Mouse (Mus musculus) brain, adult 2 months (tissue): ENCODE measurements at regions not wholly inside any gene's neighbourhood (a gene's known extent, or its start where the extent isn't known, plus 50 kb on each side); places are given as distances from the start of the nearest gene placed in this dataset.

ENCODE experiments used
- DNase-seq: peaks from one replicate; pipeline ENCODE4 v3.0.0; 2011; ENCODE audit warnings: low read depth, low spot score

DNA sequence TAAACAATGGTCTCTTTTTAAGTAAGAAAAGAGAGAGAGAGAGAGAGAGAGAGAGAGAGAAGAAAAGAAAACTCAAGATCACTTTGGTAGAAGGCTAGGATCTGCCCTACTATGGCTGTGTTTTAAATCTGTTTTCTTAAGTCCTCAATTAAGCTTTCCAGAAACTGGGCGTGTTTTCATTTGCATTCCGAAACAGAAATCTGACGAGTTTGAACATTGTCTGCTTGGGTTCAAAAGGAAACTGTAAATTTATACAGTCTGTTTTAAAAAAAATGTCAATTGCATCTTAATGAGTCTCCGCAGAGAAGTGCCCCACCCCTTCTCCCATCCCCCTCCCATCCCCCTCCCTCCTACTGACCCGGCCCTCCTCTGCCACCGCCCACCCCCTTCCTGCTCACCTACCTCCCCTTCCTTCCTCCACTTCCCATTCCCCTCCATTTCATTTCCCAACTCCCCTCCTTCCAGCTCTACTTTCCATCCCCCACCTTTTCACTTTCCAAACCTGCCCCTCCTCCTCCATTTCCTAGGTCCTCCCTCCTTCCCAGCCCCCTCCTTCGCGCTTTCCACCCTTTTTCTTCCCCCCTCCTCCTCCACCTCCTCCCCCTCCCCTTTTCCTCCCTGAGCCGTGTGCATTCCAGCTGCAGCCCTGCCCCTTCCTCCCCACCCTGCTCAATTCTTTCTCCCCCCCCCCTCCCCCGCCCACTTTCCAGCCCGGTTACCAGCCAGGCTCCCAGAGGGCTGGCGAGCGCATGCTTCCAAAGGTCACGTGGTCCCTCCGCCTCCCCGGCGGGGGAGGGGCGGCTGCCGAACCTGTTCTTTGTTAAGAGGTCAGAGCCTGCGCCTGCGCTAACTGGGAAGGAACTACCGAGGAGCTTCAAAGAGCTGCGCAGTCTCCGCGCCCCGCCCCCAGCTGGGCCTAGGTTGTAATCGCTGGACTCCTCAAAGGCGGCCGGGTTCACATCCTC, 77.7 kb upstream of the Tbl1x start:
- peak; percentile 98 for DNase-seq

DNA sequence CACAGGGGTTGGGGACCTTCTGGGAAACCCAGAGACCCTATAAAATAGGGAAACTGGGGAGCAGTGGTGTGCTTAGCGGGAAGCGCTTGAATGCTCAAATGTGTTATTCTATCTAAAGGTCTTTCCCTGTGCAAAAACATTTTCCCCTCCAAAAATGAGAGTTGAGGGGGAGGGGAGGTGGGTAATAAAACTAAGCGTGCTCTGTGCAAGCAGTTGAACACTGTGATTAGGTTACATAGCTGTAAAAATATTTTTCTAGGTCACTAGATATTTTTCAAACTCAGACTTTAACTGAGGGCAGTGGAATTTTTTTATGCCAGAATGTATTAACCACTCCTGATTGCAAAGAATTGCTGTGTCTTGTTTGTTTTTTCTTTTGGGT, 77.0 kb upstream of the Tbl1x start:
- DNase-seq, result no peak

DNA sequence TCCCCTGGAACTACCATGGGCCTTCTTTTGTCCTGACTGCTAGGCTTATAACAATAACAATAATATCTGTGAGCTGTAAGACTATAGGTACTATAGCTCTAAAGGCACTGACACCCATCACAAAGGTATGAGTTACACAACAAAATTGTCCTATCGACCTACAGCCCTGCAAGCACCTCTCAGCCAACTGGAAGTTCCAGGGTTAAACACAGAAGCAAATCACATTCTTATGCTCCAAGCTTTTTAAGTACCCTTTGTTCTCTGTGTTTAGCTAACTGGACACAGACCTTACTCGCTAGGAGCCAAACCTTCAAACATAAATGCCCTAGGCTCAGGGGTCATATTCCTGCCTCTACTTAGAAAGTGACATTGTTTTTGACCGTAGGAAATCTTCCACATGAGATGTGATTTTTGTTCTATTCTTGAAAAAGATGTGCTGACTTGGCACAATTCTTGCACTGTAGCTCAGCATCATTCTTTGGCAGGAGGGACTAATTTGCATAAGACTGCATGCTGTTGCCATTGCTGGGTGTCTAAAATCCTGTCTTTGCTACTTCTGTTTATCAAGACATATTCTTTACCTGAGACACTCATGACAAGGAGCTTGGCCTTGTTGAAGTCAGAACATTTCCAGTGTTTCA, 66.8 kb upstream of the Tbl1x start:
- DNase-seq, result peak; percentile 32

DNA sequence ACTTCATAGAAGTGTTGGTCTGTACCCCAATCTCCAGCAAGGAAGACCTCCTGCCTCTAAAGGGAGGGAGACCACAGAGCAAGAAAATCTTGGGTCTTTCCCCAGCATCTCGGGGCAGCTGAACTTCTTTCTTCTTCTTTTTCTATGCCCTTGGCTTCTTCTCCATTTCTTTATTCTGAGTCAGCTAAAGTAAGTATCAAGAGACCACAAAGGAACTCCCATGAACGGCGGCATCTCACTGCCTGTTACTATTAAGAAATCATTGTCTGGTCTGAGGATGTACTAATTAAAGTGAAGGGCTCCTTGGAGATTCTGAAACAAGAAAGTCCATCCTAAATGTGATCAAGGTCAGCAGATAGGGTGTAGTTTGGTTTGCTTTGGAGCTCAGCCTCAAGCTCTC, 64.1 kb upstream of the Tbl1x start:
- no peak for DNase-seq

DNA sequence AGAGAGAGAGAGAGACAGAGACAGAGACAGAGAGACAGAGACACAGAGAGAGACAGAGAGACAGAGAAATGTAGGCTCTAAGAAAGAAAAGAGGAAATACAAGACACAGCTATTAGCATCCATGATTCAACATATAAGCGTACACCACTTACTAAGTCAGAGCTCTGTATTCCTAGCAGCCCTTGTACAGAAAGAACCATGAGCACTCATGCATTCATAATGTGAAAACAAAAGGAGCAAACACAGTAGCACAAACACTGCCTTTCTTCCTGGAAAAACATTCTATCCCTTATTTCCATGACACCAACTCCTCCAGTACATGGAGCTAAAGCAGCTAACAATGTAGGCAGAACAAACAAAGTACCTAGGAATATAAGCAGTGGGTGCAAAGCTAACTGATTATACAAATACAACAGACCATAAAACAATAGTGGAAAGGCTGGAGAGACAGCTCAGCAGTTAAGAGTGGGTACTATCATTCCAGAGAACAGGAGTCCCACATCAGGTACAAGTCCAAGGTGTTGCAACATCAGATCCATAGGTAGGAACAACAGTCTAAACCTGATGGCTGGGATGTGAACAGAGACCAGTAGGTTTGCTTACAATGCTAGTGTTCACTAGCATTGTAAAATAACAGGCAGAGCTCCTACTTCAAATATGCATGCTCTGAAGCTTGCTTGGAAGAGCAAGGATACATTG, 58.7 kb upstream of the Tbl1x start:
- DNase-seq, result peak; percentile 44
